Mouse (Mus musculus) cerebellum, adult 2 months (tissue): Measurements from ENCODE around the gene Homer2.

Source experiments
- CTCF ChIP-seq: fragments of 200-500 bp; IDR thresholded peaks from 2 replicates; pipeline ENCODE4 v1.5.1; 2011; ENCODE audit warnings: low read depth, mild to moderate bottlenecking, control low read depth, low read length, moderate library complexity, borderline replicate concordance; ENCODE audit not compliant: insufficient read depth
- POLR2A ChIP-seq: fragments of 200-500 bp; IDR thresholded peaks from 2 replicates; pipeline ENCODE4 v1.6.1; 2011; ENCODE audit warnings: low read length, control low read depth, borderline replicate concordance; ENCODE audit not compliant: insufficient read depth

DNA sequence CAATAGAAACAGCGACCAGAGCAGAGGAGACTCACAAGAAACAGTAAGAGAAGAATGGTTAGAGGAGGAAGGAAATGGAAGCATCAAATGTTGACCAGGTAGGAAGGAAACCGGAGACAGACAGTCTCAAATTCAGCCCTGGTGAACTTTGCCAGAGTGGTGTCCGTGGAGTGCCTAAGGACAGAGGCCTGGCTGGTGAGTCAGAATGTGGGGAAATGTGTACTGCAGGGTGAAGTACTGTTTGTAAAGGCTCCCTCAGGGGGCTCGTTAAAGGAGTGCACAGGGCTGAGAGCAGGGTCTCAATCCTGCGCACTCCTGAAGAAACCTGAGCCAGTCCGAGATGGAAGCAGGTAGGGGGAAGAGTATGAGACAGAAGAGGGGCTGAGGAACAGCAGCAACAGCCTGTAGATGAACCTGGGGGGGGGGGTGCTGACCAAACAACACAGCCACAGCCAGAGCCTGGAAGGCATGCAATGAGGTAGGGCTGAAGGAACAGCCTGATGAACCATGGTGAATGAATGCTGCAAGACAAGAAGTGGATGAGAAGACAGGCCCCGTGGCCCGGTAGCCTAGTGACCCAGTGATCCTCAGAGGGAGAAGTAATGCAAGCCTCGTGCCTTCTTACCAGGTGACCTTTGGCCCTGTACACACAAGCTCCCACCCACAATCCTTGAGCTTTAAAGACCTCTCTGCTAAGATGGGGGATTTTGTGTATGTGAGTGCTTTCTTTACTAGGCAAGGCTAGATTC is 28.1 kb upstream of the Homer2 start:
- no peak for TF ChIP-seq POLR2A
- no peak for TF ChIP-seq CTCF
